Comparison of ENCODE assay signal across 8 mouse cellular contexts in genomic region chr16:92158461-92159091, GRCm38 (mm10).
DNase-seq lines count a peak whose midpoint lies in the region; ATAC-seq lines count a peak whose summit lies in the region.

No protein-coding gene starts in this region.

- H3K36me3 ChIP-seq in embryonic facial prominence, embryonic 12.5 days, result no peaks in the 10 kb centered on the region
- H3K36me3 ChIP-seq in heart, embryonic 10.5 days, result no peaks in the 10 kb centered on the region
- H3K36me3 ChIP-seq in limb, embryonic 10.5 days, result no peaks in the 10 kb centered on the region
- no peaks in the 10 kb centered on the region for H3K36me3 ChIP-seq in midbrain, embryonic 12.5 days
- no peaks in the 10 kb centered on the region for H3K36me3 ChIP-seq in stomach, embryonic 14.5 days (ENCODE audit: control insufficient read depth, insufficient read depth, low read length)

- peak overlapping the region; percentile 81 for H3K4me2 ChIP-seq in embryonic facial prominence, embryonic 12.5 days (replicated peaks)
- H3K4me2 ChIP-seq in midbrain, embryonic 12.5 days (replicated peaks), result peak overlapping the region; percentile 86
- peak overlapping the region; percentile 93 for H3K4me2 ChIP-seq in stomach, embryonic 14.5 days (replicated peaks; ENCODE audit: low read depth, low read length)

- ATAC-seq in embryonic facial prominence, embryonic 12.5 days (ENCODE audit: insufficient number of reproducible peaks, insufficient read depth, low FRiP score, low TSS enrichment), result peak; percentile 94
- ATAC-seq in midbrain, embryonic 12.5 days (ENCODE audit: low FRiP score, low read depth), result peak; percentile 93
- peak; percentile 92 for ATAC-seq in stomach, embryonic 14.5 days (ENCODE audit: insufficient number of reproducible peaks, insufficient read depth, low FRiP score, low read depth)

- H3K27me3 ChIP-seq in embryonic facial prominence, embryonic 12.5 days, result no peaks in the 10 kb centered on the region
- 0 out of 2 replicates have a peak, but pooled peaks cover 15% of the 10 kb centered on the region for H3K27me3 ChIP-seq in heart, embryonic 10.5 days (ENCODE audit: insufficient read depth, poor library complexity, severe bottlenecking)
- H3K27me3 ChIP-seq in limb, embryonic 10.5 days (ENCODE audit: low read depth, poor library complexity, severe bottlenecking), result peaks cover 11% of the 10 kb centered on the region; the same call in 1 of the 2 replicates
- H3K27me3 ChIP-seq in midbrain, embryonic 12.5 days, result peaks cover 23% of the 10 kb centered on the region; the same call in 1 of the 2 replicates
- no peaks in the 10 kb centered on the region for H3K27me3 ChIP-seq in stomach, embryonic 14.5 days (ENCODE audit: control insufficient read depth, insufficient read depth, low read length)

- H3K9ac ChIP-seq in embryonic facial prominence, embryonic 12.5 days, result peak overlapping the region; percentile 52
- H3K9ac ChIP-seq in midbrain, embryonic 12.5 days (replicated peaks), result peak overlapping the region; percentile 59
- peak overlapping the region; percentile 36; the same call in 1 of the 2 replicates for H3K9ac ChIP-seq in stomach, embryonic 14.5 days (replicated peaks; ENCODE audit: low read depth, low read length)

- peak; percentile 86 to 89 for DNase-seq in adrenal gland, postnatal 36 days
- DNase-seq in heart, embryonic 10.5 days (ENCODE audit: low spot score), result peak; percentile 88
- peak; percentile 61 for DNase-seq in kidney, adult 9 months
- DNase-seq in limb, embryonic 10.5 days (ENCODE audit: low spot score), result peak; percentile 84
- no peak for DNase-seq in spleen, adult 18-20 months

- peak overlapping the region; percentile 42 for H3K4me3 ChIP-seq in embryonic facial prominence, embryonic 12.5 days
- peak overlapping the region; percentile 68 for H3K4me3 ChIP-seq in heart, embryonic 10.5 days
- peak overlapping the region; percentile 62 for H3K4me3 ChIP-seq in limb, embryonic 10.5 days
- peak overlapping the region; percentile 52 for H3K4me3 ChIP-seq in midbrain, embryonic 12.5 days
- H3K4me3 ChIP-seq in stomach, embryonic 14.5 days (ENCODE audit: low read depth, low read length), result peak overlapping the region; percentile 42

- H3K9me3 ChIP-seq in embryonic facial prominence, embryonic 12.5 days, result no peaks in the 10 kb centered on the region
- no peaks in the 10 kb centered on the region for H3K9me3 ChIP-seq in heart, embryonic 10.5 days
- no peaks in the 10 kb centered on the region for H3K9me3 ChIP-seq in limb, embryonic 10.5 days (replicated peaks)
- no peaks in the 10 kb centered on the region for H3K9me3 ChIP-seq in midbrain, embryonic 12.5 days
- no peaks in the 10 kb centered on the region for H3K9me3 ChIP-seq in stomach, embryonic 14.5 days (ENCODE audit: control insufficient read depth, low read depth, low read length)

- WGBS in embryonic facial prominence, embryonic 12.5 days, result 4% methylated on average over 25 of the region's 30 CpGs
- 2% methylated on average over 30 of the region's 30 CpGs for WGBS in heart, embryonic 10.5 days
- 3% methylated on average over 30 of the region's 30 CpGs for WGBS in limb, embryonic 10.5 days
- WGBS in midbrain, embryonic 12.5 days, result 4% methylated on average over 29 of the region's 30 CpGs
- WGBS in stomach, embryonic 14.5 days, result 2% methylated on average over 30 of the region's 30 CpGs

- peaks cover 17% of the 10 kb centered on the region for H3K4me1 ChIP-seq in embryonic facial prominence, embryonic 12.5 days
- peaks cover 20% of the 10 kb centered on the region for H3K4me1 ChIP-seq in heart, embryonic 10.5 days
- H3K4me1 ChIP-seq in limb, embryonic 10.5 days, result peaks cover 24% of the 10 kb centered on the region
- H3K4me1 ChIP-seq in midbrain, embryonic 12.5 days, result peaks cover 18% of the 10 kb centered on the region
- peaks cover 5% of the 10 kb centered on the region; the same call in 1 of the 2 replicates for H3K4me1 ChIP-seq in stomach, embryonic 14.5 days (ENCODE audit: control insufficient read depth, insufficient read depth, low read length)

- H3K27ac ChIP-seq in embryonic facial prominence, embryonic 12.5 days, result peak overlapping the region; percentile 66
- peak overlapping the region; percentile 89 for H3K27ac ChIP-seq in heart, embryonic 10.5 days
- H3K27ac ChIP-seq in limb, embryonic 10.5 days, result peak overlapping the region; percentile 88
- peak overlapping the region; percentile 49 for H3K27ac ChIP-seq in midbrain, embryonic 12.5 days (replicated peaks)
- H3K27ac ChIP-seq in stomach, embryonic 14.5 days (ENCODE audit: low read length), result no peak overlapping the region

Comparison
In these comparisons a context has a peak if more than half of its experiments do, and no peak if none do; other contexts are left out.
1. DNase-seq: peak in adrenal gland, postnatal 36 days (2 of 2), heart, embryonic 10.5 days (single experiment), kidney, adult 9 months (single experiment) and limb, embryonic 10.5 days (single experiment); none in spleen, adult 18-20 months (0 of 2).
2. Peak in every context shown above with its lines, with median percentiles within 50 percentile points of each other: ATAC-seq, H3K4me2 ChIP-seq, H3K4me3 ChIP-seq and H3K9ac ChIP-seq.